Mouse (Mus musculus) heart, embryonic 12.5 days (tissue): ENCODE measurements around the gene Il22ra1. TPM values are rescaled to one million over a fixed set of nuclear protein-coding genes. Genes with fewer than 3 reads are reported as not detected.
A peak's percentile ranks its signal among the peaks of the same experiment; 100 is the strongest.

Experiments used
- ATAC-seq: fragments of 200-750 bp; cut with Nextera tagmentation; 2 replicates; pipeline ENCODE4 v1.8.0; 2017; ENCODE audit warnings: moderate TSS enrichment, moderate library complexity; ENCODE audit not compliant: insufficient number of reproducible peaks, low FRiP score
- H3K27ac ChIP-seq: fragments of 300-500 bp; sonication (generic); 2 replicates; pipeline ENCODE4 v1.5.1; 2016; ENCODE audit warnings: mild to moderate bottlenecking, moderate library complexity; ENCODE audit not compliant: poor library complexity, severe bottlenecking
- H3K27me3 ChIP-seq: fragments of 300-500 bp; sonication (generic); replicated peaks from 2 replicates; pipeline ENCODE4 v1.6.1; 2016; ENCODE audit warnings: mild to moderate bottlenecking, moderate library complexity
- H3K36me3 ChIP-seq: fragments of 300-500 bp; sonication (generic); 2 replicates; pipeline ENCODE4 v1.6.1; 2016; ENCODE audit warnings: mild to moderate bottlenecking, moderate library complexity
- H3K4me1 ChIP-seq: fragments of 300-500 bp; sonication (generic); replicated peaks from 2 replicates; pipeline ENCODE4 v1.6.1; 2016; ENCODE audit warnings: mild to moderate bottlenecking
- H3K4me2 ChIP-seq: fragments of 300-500 bp; sonication (generic); 2 replicates; pipeline ENCODE4 v1.6.1; 2016; ENCODE audit warnings: mild to moderate bottlenecking, moderate library complexity
- H3K4me3 ChIP-seq: fragments of 300-500 bp; sonication (generic); 2 replicates; pipeline ENCODE4 v1.5.1; 2016; ENCODE audit warnings: mild to moderate bottlenecking
- H3K9ac ChIP-seq: fragments of 300-500 bp; sonication (generic); 2 replicates; pipeline ENCODE4 v1.6.1; 2016; ENCODE audit warnings: mild to moderate bottlenecking, moderate library complexity
- H3K9me3 ChIP-seq: fragments of 300-500 bp; sonication (generic); replicated peaks from 2 replicates; pipeline ENCODE4 v1.6.1; 2016; ENCODE audit warnings: mild to moderate bottlenecking, moderate library complexity
- WGBS: fragments of 180-500 bp; shearing (Covaris S2); methylation state at CpG from one replicate; pipeline ENCODE4 v1.1.7; 2016; 5-methylcytosine and 5-hydroxymethylcytosine counted together
- polyA plus RNA-seq: library from polyadenylated mRNA; unstranded; fragments of >200 nt; fragmentation: Nextera tagmentation; extraction: Ambion mirVana; gene quantifications from 2 replicates; pipeline ENCODE4 v1.2.1, GENCODE M21; 2016

The Il22ra1 gene
- polyA plus RNA-seq, 1 experiment from 2014 or later, result not detected

DNA sequence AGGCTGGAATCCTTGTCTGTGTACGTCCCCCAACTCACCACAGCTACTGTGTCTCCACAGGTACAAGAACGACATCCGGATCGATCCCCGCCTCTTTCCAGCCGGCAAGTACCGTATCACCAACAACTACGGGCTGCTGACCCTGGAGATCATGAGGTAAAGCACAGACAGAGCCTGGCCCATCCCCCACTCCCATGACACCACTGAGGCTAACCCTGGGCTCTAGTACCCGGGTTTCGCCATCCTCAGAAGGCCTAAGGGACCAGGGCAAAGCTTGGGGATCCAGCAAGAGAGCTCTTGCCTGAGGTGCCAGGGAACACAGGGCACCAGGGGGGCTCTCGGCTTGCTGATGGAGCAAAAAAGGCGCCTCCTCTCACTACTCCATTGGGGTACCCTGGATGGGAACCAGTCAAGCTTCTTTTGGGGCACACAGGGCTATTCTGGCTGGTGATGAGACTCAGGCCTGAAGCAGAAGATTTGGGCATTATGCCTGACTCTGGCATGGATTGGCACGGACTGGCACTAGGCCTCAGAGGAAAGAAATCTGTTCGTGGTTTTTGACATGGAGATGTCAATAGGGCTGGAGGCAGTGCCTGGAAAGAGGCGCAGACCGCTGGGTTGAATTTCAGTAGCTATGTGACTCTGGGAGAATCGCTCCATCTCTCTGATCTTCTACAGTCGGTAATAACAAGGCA, 42.8 kb downstream of the Il22ra1 start:
- H3K4me3 ChIP-seq, result no peak overlapping the region
- no peaks in the 10 kb centered on the region for H3K9me3 ChIP-seq
- peaks cover 4% of the 10 kb centered on the region; the same call in 1 of the 2 replicates for H3K27me3 ChIP-seq
- no peaks in the 10 kb centered on the region for H3K36me3 ChIP-seq
- no peak overlapping the region for H3K27ac ChIP-seq
- ATAC-seq, result no peak
- peaks cover 34% of the 10 kb centered on the region for H3K4me1 ChIP-seq
- no peak overlapping the region for H3K9ac ChIP-seq
- WGBS, result 84% methylated on average over 18 of the region's 18 CpGs
- no peak overlapping the region for H3K4me2 ChIP-seq

- Histone ChIP-seq H3K9me3 (no peaks in the 10 kb centered on the region), H3K4me3 (no peak overlapping the region), H3K27me3 (peaks cover 7% of the 10 kb centered on the region; the same call in 1 of the 2 replicates), H3K27ac (peak overlapping the region; percentile 74), H3K36me3 (no peaks in the 10 kb centered on the region), H3K4me2 (no peak overlapping the region), H3K4me1 (peaks cover 32% of the 10 kb centered on the region), H3K9ac (no peak overlapping the region)
- WGBS, result 85% methylated on average over 6 of the region's 6 CpGs
- no peak for ATAC-seq
Observed at GRCm38 (mm10) chr4:135771592-135771991, 43.6 kb downstream of the Il22ra1 start.

GRCm38 (mm10) chr4:135772671-135773070, 44.7 kb downstream of the Il22ra1 start:
- Histone ChIP-seq H3K4me1 (peaks cover 32% of the 10 kb centered on the region), H3K36me3 (no peaks in the 10 kb centered on the region), H3K9ac (no peak overlapping the region), H3K27ac (peak overlapping the region; percentile 74), H3K27me3 (peaks cover 7% of the 10 kb centered on the region; the same call in 1 of the 2 replicates), H3K4me3 (no peak overlapping the region), H3K4me2 (no peak overlapping the region), H3K9me3 (no peaks in the 10 kb centered on the region)
- ATAC-seq, result peak; percentile 43; the same call in 1 of the 2 replicates
- WGBS, result 39% methylated on average over 4 of the region's 4 CpGs

DNA sequence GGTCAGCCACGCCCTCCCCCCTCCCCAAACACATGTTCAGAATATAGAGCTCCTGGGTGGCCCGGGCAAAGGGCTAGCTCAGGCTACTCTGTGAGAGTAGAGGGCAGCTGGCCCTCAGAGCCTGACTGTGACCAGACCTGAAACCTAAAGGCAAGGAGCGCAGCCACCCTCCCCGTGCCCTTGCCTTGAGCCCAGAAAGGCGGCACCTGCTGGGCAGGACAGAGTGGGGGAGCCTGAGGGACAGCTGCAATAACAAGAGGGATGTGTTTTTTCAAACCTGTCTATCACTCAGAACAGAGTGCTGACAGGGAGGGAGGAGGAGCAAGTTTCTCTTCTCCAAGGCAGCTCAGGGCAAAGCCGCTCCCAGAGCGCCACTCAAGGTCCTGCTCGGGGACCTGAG, 46.5 kb downstream of the Il22ra1 start:
- Histone ChIP-seq H3K4me2 (no peak overlapping the region), H3K36me3 (no peaks in the 10 kb centered on the region), H3K4me3 (no peak overlapping the region), H3K27ac (no peak overlapping the region), H3K27me3 (peaks cover 7% of the 10 kb centered on the region; the same call in 1 of the 2 replicates), H3K9me3 (no peaks in the 10 kb centered on the region), H3K4me1 (peaks cover 29% of the 10 kb centered on the region), H3K9ac (no peak overlapping the region)
- 39% methylated on average over 8 of the region's 8 CpGs for WGBS
- no peak for ATAC-seq

DNA sequence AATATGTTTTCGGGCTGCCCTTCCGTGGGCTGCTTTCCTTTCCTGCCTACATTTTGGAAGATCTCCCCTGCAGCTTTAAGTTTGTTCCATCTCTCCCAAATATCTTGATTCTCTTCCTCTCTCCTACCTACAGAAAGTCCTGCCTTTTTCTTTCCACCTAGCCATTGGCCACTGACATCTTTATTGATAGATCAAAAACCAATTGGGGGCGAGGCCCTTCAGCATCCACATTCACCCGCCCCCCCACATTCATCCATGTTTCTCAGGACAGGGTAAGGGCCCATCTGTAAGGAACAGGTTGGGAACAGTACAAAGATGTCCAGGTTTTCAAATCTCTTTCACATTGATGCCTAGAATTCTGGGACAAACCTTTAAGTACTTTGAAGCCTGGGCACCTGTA, 48.9 kb downstream of the Il22ra1 start:
- Histone ChIP-seq H3K27ac (no peak overlapping the region), H3K9ac (no peak overlapping the region), H3K4me1 (peaks cover 33% of the 10 kb centered on the region), H3K36me3 (no peaks in the 10 kb centered on the region), H3K4me2 (no peak overlapping the region), H3K9me3 (no peaks in the 10 kb centered on the region), H3K27me3 (peaks cover 7% of the 10 kb centered on the region; the same call in 1 of the 2 replicates), H3K4me3 (no peak overlapping the region)
- ATAC-seq, result no peak
- WGBS, result 80% methylated on average over 4 of the region's 4 CpGs

- no peak overlapping the region for H3K4me2 ChIP-seq
- H3K9ac ChIP-seq, result no peak overlapping the region
- peaks cover 7% of the 10 kb centered on the region; the same call in 1 of the 2 replicates for H3K27me3 ChIP-seq
- H3K27ac ChIP-seq, result no peak overlapping the region
- H3K9me3 ChIP-seq, result no peaks in the 10 kb centered on the region
- no peaks in the 10 kb centered on the region for H3K36me3 ChIP-seq
- 60% methylated on average over 9 of the region's 9 CpGs for WGBS
- no peak for ATAC-seq
- no peak overlapping the region for H3K4me3 ChIP-seq
- peaks cover 15% of the 10 kb centered on the region for H3K4me1 ChIP-seq
Observed at GRCm38 (mm10) chr4:135779661-135780060, 51.7 kb downstream of the Il22ra1 start.

DNA sequence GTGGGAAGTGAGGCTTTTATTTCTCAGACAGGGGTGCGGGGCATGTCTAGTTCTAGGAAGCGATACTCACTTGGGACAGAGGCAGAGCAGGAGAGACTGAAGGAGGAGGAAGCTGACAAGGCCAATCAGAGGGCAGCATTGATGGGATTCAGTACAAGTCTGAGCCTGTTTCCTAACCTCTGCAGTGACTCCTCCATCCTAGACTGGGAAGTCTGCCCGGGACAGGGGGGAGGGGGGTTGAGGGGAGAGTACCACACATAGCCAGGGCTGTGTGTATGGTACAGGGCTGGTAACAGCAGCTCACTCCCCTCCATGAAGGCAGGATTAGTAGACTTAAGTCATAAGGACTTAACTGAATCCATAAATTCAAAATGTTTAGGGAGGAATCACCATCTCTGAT, 52.3 kb downstream of the Il22ra1 start:
- no peak for ATAC-seq
- Histone ChIP-seq H3K9ac (no peak overlapping the region), H3K36me3 (no peaks in the 10 kb centered on the region), H3K4me2 (no peak overlapping the region), H3K27me3 (peaks cover 6% of the 10 kb centered on the region; the same call in 1 of the 2 replicates), H3K4me3 (no peak overlapping the region), H3K4me1 (peaks cover 12% of the 10 kb centered on the region; the same call in 1 of the 2 replicates), H3K9me3 (no peaks in the 10 kb centered on the region), H3K27ac (no peak overlapping the region)
- WGBS, result 56% methylated on average over 3 of the region's 3 CpGs

GRCm38 (mm10) chr4:135781304-135781703, 53.3 kb downstream of the Il22ra1 start:
- WGBS, result 83% methylated on average over 5 of the region's 5 CpGs
- H3K9me3 ChIP-seq, result no peaks in the 10 kb centered on the region
- H3K9ac ChIP-seq, result no peak overlapping the region
- no peak overlapping the region for H3K27ac ChIP-seq
- H3K27me3 ChIP-seq, result no peaks in the 10 kb centered on the region
- no peak overlapping the region for H3K4me3 ChIP-seq
- H3K4me2 ChIP-seq, result no peak overlapping the region
- no peaks in the 10 kb centered on the region for H3K36me3 ChIP-seq
- no peak for ATAC-seq
- peaks cover 12% of the 10 kb centered on the region; the same call in 1 of the 2 replicates for H3K4me1 ChIP-seq

GRCm38 (mm10) chr4:135786581-135786980, 58.6 kb downstream of the Il22ra1 start:
- H3K4me1 ChIP-seq, result no peaks in the 10 kb centered on the region
- H3K27ac ChIP-seq, result no peak overlapping the region
- H3K9ac ChIP-seq, result no peak overlapping the region
- H3K9me3 ChIP-seq, result no peaks in the 10 kb centered on the region
- no peak overlapping the region for H3K4me3 ChIP-seq
- H3K36me3 ChIP-seq, result no peaks in the 10 kb centered on the region
- H3K27me3 ChIP-seq, result no peaks in the 10 kb centered on the region
- ATAC-seq, result no peak
- no peak overlapping the region for H3K4me2 ChIP-seq
- WGBS, result 74% methylated on average over 5 of the region's 5 CpGs

DNA sequence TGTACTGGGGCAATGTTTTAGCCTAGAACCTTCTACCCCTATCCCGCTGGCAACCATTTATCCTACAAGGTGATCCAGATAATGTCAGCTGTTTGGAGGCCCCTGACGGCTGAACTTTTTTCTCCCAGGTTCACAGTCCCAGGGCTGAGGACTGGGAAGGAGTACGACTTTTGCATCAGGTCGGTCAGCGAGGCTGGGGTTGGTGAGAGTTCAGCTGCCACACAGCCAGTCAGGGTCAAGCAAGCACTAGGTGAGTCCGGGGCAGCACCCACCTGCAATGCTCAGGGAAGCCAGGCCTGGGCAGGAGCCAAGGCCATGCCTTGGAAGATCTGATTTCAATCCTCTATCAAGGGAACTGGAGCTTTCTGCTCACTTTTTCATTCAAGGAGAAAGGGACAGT, 59.3 kb downstream of the Il22ra1 start:
- no peak overlapping the region for H3K9ac ChIP-seq
- WGBS, result 69% methylated on average over 6 of the region's 6 CpGs
- no peak overlapping the region for H3K27ac ChIP-seq
- H3K4me1 ChIP-seq, result no peaks in the 10 kb centered on the region
- H3K27me3 ChIP-seq, result no peaks in the 10 kb centered on the region
- no peak overlapping the region for H3K4me3 ChIP-seq
- peaks cover 3% of the 10 kb centered on the region; the same call in 1 of the 2 replicates for H3K9me3 ChIP-seq
- no peaks in the 10 kb centered on the region for H3K36me3 ChIP-seq
- no peak overlapping the region for H3K4me2 ChIP-seq
- ATAC-seq, result no peak

- Histone ChIP-seq H3K4me2 (no peak overlapping the region), H3K27me3 (no peaks in the 10 kb centered on the region), H3K4me3 (no peak overlapping the region), H3K27ac (no peak overlapping the region), H3K9ac (no peak overlapping the region), H3K4me1 (no peaks in the 10 kb centered on the region), H3K9me3 (peaks cover 8% of the 10 kb centered on the region; the same call in 1 of the 2 replicates), H3K36me3 (no peaks in the 10 kb centered on the region)
- ATAC-seq, result no peak
- WGBS, result 67% methylated on average over 2 of the region's 2 CpGs
Observed at GRCm38 (mm10) chr4:135789135-135789534, 61.2 kb downstream of the Il22ra1 start.
